Mouse (Mus musculus) bone marrow, adult 2 months (tissue): ENCODE data around the gene Thop1. TPM values are rescaled to one million over a fixed set of nuclear protein-coding genes. Genes with fewer than 3 reads are reported as not detected.

Experiments used
- H3K27ac ChIP-seq: fragments of 200-500 bp; 2 replicates; pipeline ENCODE4 v1.5.1; 2012; ENCODE audit warnings: low read depth, mild to moderate bottlenecking, control low read depth, inconsistent platforms, low read length; ENCODE audit not compliant: control insufficient read depth, poor library complexity, insufficient read depth
- H3K4me1 ChIP-seq: fragments of 200-500 bp; 2 replicates; pipeline ENCODE4 v1.6.1; 2011; ENCODE audit warnings: low read length; ENCODE audit not compliant: control insufficient read depth, insufficient read depth
- H3K4me3 ChIP-seq: fragments of 200-500 bp; replicated peaks from 2 replicates; pipeline ENCODE3; 2011; ENCODE audit warnings: mild to moderate bottlenecking, low read depth, low read length, control low read depth; ENCODE audit not compliant: control insufficient read depth
- CTCF ChIP-seq: fragments of 200-500 bp; IDR thresholded peaks from 2 replicates; pipeline ENCODE4 v1.5.1; 2011; ENCODE audit warnings: low read length, control low read depth; ENCODE audit not compliant: control insufficient read depth, insufficient read depth
- POLR2A ChIP-seq: fragments of 200-500 bp; IDR thresholded peaks from 2 replicates; pipeline ENCODE4 v1.6.1; 2011; ENCODE audit warnings: low read depth, mild to moderate bottlenecking, control low read depth, low read length, borderline replicate concordance; ENCODE audit not compliant: control insufficient read depth
- WGBS: fragments of 180-500 bp; shearing (Covaris S2); methylation state at CpG from one replicate; pipeline ENCODE4 v1.1.7; 2018; 5-methylcytosine and 5-hydroxymethylcytosine counted together
- polyA plus RNA-seq: library from polyadenylated mRNA; stranded (reverse); fragments of >200 nt; gene quantifications from 2 replicates; pipeline ENCODE4 v1.2.4, GENCODE M21; 2011; ENCODE audit warnings: low replicate concordance; ENCODE audit not compliant: missing spikeins, insufficient read depth, insufficient read length

The Thop1 gene
- polyA plus RNA-seq, 1 experiment, result 16.7 TPM

- H3K4me1 ChIP-seq, result no peaks in the 10 kb centered on the region
- no peak overlapping the region for H3K27ac ChIP-seq
- TF ChIP-seq POLR2A (no peak), CTCF (no peak)
- no peak overlapping the region for H3K4me3 ChIP-seq
- 88% methylated on average over 10 of the region's 10 CpGs for WGBS
These were observed 49.8 kb downstream of the Thop1 start for GRCm38 (mm10) chr10:81119625-81120024.

- H3K27ac ChIP-seq, result no peak overlapping the region
- TF ChIP-seq CTCF, result no peak
- no peak for TF ChIP-seq POLR2A
- no peaks in the 10 kb centered on the region for H3K4me1 ChIP-seq
- WGBS, result 90% methylated on average over 7 of the region's 7 CpGs
- no peak overlapping the region for H3K4me3 ChIP-seq
These were observed 50.8 kb downstream of the Thop1 start for GRCm38 (mm10) chr10:81120650-81121049.

GRCm38 (mm10) chr10:81122889-81123288 is 53.1 kb downstream of the Thop1 start:
- 74% methylated on average over 2 of the region's 2 CpGs for WGBS
- no peak overlapping the region for H3K27ac ChIP-seq
- TF ChIP-seq POLR2A (no peak), CTCF (no peak)
- H3K4me3 ChIP-seq, result no peak overlapping the region
- no peaks in the 10 kb centered on the region; the same call in 1 of the 2 replicates for H3K4me1 ChIP-seq

DNA sequence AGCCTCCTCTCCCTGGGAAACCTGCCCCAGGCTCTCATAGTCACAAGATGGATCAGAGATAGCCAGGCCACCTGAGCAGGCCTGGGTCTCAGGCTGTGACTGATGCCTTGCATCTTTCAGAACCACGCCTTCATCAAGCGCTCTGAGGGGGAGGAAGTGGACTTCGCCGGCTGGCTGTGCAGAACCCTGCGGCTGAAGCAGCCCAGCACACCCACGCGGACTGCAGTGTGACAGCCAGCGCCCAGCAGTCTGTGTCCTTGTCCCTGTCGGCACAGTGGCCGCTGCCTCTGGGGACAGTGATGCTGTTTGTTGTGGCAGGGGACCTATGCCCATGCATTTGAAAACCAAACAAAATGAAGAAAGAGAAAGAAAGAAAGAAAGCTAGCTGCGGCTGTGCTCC is 53.7 kb downstream of the Thop1 start:
- H3K4me1 ChIP-seq, result peaks cover under 1% of the 10 kb centered on the region; the same call in 1 of the 2 replicates
- WGBS, result 75% methylated on average over 11 of the region's 11 CpGs

More for the DNA sequence above, 53.7 kb downstream of the Thop1 start:
- TF ChIP-seq POLR2A (no peak), CTCF (no peak)
- H3K4me3 ChIP-seq, result no peak overlapping the region
- H3K27ac ChIP-seq, result no peak overlapping the region

Other genes with a start within 250 kb of the Thop1 start
- 672 and 986 TPM in 2 replicates for gene Oaz1, start 243.4 kb upstream of the Thop1 start, polyA plus RNA-seq
- not detected in 2 replicates for gene Lingo3, start 226.0 kb upstream of the Thop1 start, polyA plus RNA-seq
- 114 and 136 TPM in 2 replicates for gene Lsm7, start 214.8 kb upstream of the Thop1 start, polyA plus RNA-seq
- gene Sppl2b, start 214.8 kb upstream of the Thop1 start, polyA plus RNA-seq, result 68.6 and 109 TPM in 2 replicates
- not detected in 2 replicates for gene Tmprss9, start 198.2 kb upstream of the Thop1 start, polyA plus RNA-seq
- 78.1 and 118 TPM in 2 replicates for gene Timm13, start 169.1 kb upstream of the Thop1 start, polyA plus RNA-seq
- 10.7 and 29.8 TPM in 2 replicates for gene Lmnb2, start 151.8 kb upstream of the Thop1 start, polyA plus RNA-seq
- gene Gadd45b, start 140.0 kb upstream of the Thop1 start, polyA plus RNA-seq, result 6.3 and 17.9 TPM in 2 replicates
- not detected in 2 replicates for gene Gng7, start 55.1 kb upstream of the Thop1 start, polyA plus RNA-seq
- gene Diras1, start 44.4 kb upstream of the Thop1 start, polyA plus RNA-seq, result not detected in 2 replicates
- 3.7 and 3.9 TPM in 2 replicates for gene Slc39a3, start 32.6 kb upstream of the Thop1 start, polyA plus RNA-seq
- 26.2 and 52.3 TPM in 2 replicates for gene Sgta, start 9.9 kb upstream of the Thop1 start, polyA plus RNA-seq
- gene Creb3l3, start 28.8 kb downstream of the Thop1 start, polyA plus RNA-seq, result 0.87 TPM in 1 of 2 replicates, not detected in the other
- gene Map2k2, start 35.9 kb downstream of the Thop1 start, polyA plus RNA-seq, result 57.6 and 108 TPM in 2 replicates
- gene Zbtb7a, start 65.2 kb downstream of the Thop1 start, polyA plus RNA-seq, result 28.2 and 31.0 TPM in 2 replicates
- 11.1 and 29.0 TPM in 2 replicates for gene Pias4, start 97.9 kb downstream of the Thop1 start, polyA plus RNA-seq
- 347 and 468 TPM in 2 replicates for gene Eef2, start 106.6 kb downstream of the Thop1 start, polyA plus RNA-seq
- gene Dapk3, start 113.0 kb downstream of the Thop1 start, polyA plus RNA-seq, result 7.2 and 23.2 TPM in 2 replicates
- gene 4930442H23Rik, start 113.8 kb downstream of the Thop1 start, polyA plus RNA-seq, result not detected in 2 replicates
- gene Nmrk2, start 132.0 kb downstream of the Thop1 start, polyA plus RNA-seq, result not detected in 2 replicates
- not detected in 2 replicates for gene Atcay, start 160.8 kb downstream of the Thop1 start, polyA plus RNA-seq
- gene Zfr2, start 163.1 kb downstream of the Thop1 start, polyA plus RNA-seq, result 0.32 and 2.5 TPM in 2 replicates
- 11.9 and 18.9 TPM in 2 replicates for gene Matk, start 182.9 kb downstream of the Thop1 start, polyA plus RNA-seq
- 34.4 and 75.4 TPM in 2 replicates for gene Mrpl54, start 196.9 kb downstream of the Thop1 start, polyA plus RNA-seq
- 14.6 and 32.8 TPM in 2 replicates for gene Apba3, start 196.9 kb downstream of the Thop1 start, polyA plus RNA-seq
- gene Tjp3, start 221.5 kb downstream of the Thop1 start, polyA plus RNA-seq, result 3.0 and 3.4 TPM in 2 replicates
- gene Pip5k1c, start 222.9 kb downstream of the Thop1 start, polyA plus RNA-seq, result 31.2 and 62.2 TPM in 2 replicates